Mouse (Mus musculus): ENCODE results near the gene Fads3.

DNA sequence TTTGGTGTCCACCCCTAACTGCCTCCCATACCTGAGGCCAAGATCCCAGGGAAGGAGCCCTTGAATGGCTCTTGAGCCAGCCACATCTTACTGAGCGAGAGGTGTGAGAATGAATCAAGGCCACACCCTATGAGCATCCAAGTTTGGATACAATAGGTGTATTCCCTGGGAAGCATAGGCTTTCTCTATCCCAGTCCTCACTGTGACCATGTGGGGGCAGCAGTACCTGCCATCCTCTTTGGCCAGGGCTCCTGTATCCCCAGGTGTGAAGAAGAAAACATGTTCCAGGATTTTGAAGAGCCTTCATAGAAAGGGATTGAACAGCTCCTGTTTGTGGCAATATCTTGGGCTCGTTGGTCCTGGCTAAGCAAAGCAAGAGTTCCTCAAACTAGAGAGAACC is 1.8 kb upstream of the Fads3 start:
- TF ChIP-seq POLR2A (IDR thresholded peaks at IDR 0.05; ENCODE audit: borderline replicate concordance, low read depth, low read length) (no peak), CTCF (IDR thresholded peaks at IDR 0.05; ENCODE audit: low read depth, low read length) (no peak)

Data from bone marrow macrophage, adult 2 months (primary cell).